Mouse (Mus musculus): ENCODE data around the gene B4galt5. TPM values are rescaled to one million over a fixed set of nuclear protein-coding genes. Genes with fewer than 3 reads are reported as not detected.

The B4galt5 gene
- polyA plus RNA-seq, 1 experiment from 2014 or later = 12.2 TPM

DNA sequence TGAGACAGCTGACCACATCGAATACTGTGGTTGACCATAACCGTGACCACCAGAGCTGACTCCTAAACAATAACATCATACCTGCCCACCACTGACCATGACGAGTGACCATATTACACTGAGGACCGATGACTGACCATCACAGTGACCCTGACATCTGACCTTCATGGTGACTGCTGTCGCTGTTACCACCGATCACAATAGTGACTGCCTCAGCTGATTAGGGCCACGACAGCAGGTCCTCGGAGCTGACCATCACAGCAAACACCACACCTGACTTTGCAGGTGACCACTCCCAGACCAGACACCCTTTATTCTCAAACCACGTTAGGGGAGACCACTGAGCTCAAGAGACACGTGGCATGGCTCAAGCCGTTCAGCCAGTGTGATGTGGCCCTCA is 57.3 kb downstream of the B4galt5 start:
- no peak overlapping the region for H3K4me3 ChIP-seq (ENCODE audit: low read length)
- no peak overlapping the region for H3K27ac ChIP-seq (ENCODE audit: low read depth, low read length)
- H3K9ac ChIP-seq (ENCODE audit: low read depth, low read length) = no peak overlapping the region
- no peaks in the 10 kb centered on the region for H3K36me3 ChIP-seq (ENCODE audit: control insufficient read depth, insufficient read depth, low read length)
- no peak for ATAC-seq (ENCODE audit: low FRiP score, low TSS enrichment)
- no peaks in the 10 kb centered on the region for H3K27me3 ChIP-seq (ENCODE audit: control insufficient read depth, insufficient read depth, low read length)
- WGBS = 84% methylated on average over 11 of the region's 11 CpGs
- no peak overlapping the region for H3K4me2 ChIP-seq (replicated peaks; ENCODE audit: low read depth, low read length)
- H3K4me1 ChIP-seq (ENCODE audit: control insufficient read depth, insufficient read depth, low read length) = peaks cover 7% of the 10 kb centered on the region; the same call in 1 of the 2 replicates
- H3K9me3 ChIP-seq (ENCODE audit: control insufficient read depth, low read length) = no peaks in the 10 kb centered on the region

DNA sequence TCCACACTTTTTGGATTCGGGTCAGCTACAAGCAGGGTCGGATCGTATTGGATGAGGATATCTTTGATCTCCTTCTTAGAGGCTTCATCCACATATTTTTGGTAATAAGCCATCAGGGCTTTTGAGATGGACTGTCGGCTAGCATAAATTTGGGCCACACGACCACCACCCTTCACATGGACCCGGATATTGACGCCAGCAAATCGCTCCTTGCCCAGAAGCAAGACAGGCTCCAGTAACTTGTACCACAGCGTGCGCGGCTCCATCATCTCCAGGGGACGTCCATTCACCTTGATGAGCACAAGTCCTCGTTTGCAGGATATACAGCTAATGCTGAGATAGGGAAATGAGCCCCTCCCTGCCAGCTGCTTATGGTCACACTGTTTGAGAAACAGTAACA is 67.5 kb downstream of the B4galt5 start:
- ATAC-seq (ENCODE audit: low FRiP score, low TSS enrichment) = no peak
- Histone ChIP-seq H3K9ac (ENCODE audit: low read depth, low read length) (no peak overlapping the region), H3K27ac (ENCODE audit: low read depth, low read length) (no peak overlapping the region), H3K4me3 (ENCODE audit: low read length) (no peak overlapping the region), H3K27me3 (ENCODE audit: control insufficient read depth, insufficient read depth, low read length) (no peaks in the 10 kb centered on the region), H3K36me3 (ENCODE audit: control insufficient read depth, insufficient read depth, low read length) (no peaks in the 10 kb centered on the region), H3K4me1 (ENCODE audit: control insufficient read depth, insufficient read depth, low read length) (no peaks in the 10 kb centered on the region), H3K9me3 (ENCODE audit: control insufficient read depth, low read length) (no peaks in the 10 kb centered on the region), H3K4me2 (replicated peaks; ENCODE audit: low read depth, low read length) (no peak overlapping the region)
- WGBS = 93% methylated on average over 13 of the region's 13 CpGs

DNA sequence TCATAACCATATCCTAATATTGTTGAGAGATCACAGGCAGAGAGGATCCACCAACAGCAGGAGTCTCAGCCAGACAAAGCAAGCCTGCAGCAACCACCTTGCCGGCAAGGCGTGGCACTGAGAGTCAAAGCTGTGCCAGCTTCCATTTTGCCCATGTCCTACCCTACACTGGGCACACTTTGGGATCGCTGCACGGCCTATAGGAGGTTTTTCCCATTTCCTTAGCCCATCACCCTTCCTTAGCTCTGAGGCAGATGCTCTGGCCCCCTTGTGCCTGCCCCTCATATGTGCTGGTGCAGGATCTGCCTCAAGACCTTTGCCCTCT is 68.0 kb downstream of the B4galt5 start:
- no peak; the same call in 1 of the 2 replicates for ATAC-seq (ENCODE audit: low FRiP score, low TSS enrichment)
- no peaks in the 10 kb centered on the region for H3K9me3 ChIP-seq (ENCODE audit: control insufficient read depth, low read length)
- 79% methylated on average over 4 of the region's 4 CpGs for WGBS

DNA sequence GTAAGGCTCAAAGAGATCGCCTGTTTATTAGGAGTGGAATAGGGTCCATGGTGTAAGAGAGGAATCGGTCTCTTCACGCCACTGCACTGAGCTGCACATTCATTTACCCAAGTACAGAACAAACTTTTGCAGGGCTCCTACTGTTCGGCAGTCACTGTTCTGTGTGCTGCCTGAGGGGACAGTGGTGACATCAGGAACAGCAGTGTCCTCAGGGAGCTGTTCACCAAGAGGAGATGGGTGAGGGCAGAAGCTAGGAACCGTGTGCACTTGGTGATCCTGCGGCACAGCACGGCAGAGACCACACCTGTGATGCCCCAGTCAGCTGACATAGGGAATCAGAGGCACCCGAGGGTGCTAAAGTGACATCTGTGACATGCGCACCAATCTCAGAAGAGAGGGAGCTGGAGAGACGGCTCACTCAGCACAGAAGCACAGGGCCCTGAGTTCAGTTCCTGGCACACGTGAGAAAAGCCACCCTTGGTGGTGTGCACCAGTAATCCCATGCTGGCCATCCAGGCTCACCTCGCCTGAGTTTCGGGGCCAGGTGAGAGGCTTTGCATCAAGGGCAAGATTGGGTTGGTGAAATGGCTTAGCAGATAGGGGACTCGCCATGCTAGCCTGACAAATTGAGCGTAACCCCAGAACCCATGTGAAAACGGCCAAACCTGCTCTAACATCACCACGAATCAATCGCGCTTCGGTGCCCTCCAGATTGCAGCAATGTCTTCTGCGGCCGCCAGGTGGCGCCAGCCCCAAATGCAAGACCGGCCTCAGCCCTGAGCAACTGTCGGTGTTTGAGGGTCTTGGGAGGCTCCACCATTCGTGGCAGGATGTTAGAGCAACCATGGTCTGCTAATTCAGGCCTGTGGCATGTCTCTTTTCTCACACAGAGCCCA is 68.6 kb downstream of the B4galt5 start:
- Histone ChIP-seq H3K36me3 (ENCODE audit: control insufficient read depth, insufficient read depth, low read length) (no peaks in the 10 kb centered on the region), H3K4me3 (ENCODE audit: low read length) (no peak overlapping the region), H3K9me3 (ENCODE audit: control insufficient read depth, low read length) (no peaks in the 10 kb centered on the region), H3K4me2 (replicated peaks; ENCODE audit: low read depth, low read length) (no peak overlapping the region), H3K27me3 (ENCODE audit: control insufficient read depth, insufficient read depth, low read length) (no peaks in the 10 kb centered on the region), H3K27ac (ENCODE audit: low read depth, low read length) (no peak overlapping the region), H3K4me1 (ENCODE audit: control insufficient read depth, insufficient read depth, low read length) (no peaks in the 10 kb centered on the region), H3K9ac (ENCODE audit: low read depth, low read length) (no peak overlapping the region)
- ATAC-seq (ENCODE audit: low FRiP score, low TSS enrichment) = peak; percentile 79
- WGBS = 46% methylated on average over 26 of the region's 26 CpGs

More for the DNA sequence above, 68.0 kb downstream of the B4galt5 start:
- no peaks in the 10 kb centered on the region for H3K36me3 ChIP-seq (ENCODE audit: control insufficient read depth, insufficient read depth, low read length)
- H3K4me1 ChIP-seq (ENCODE audit: control insufficient read depth, insufficient read depth, low read length) = no peaks in the 10 kb centered on the region
- no peak overlapping the region for H3K27ac ChIP-seq (ENCODE audit: low read depth, low read length)
- no peak overlapping the region for H3K4me2 ChIP-seq (replicated peaks; ENCODE audit: low read depth, low read length)
- no peaks in the 10 kb centered on the region for H3K27me3 ChIP-seq (ENCODE audit: control insufficient read depth, insufficient read depth, low read length)
- H3K4me3 ChIP-seq (ENCODE audit: low read length) = no peak overlapping the region
- no peak overlapping the region for H3K9ac ChIP-seq (ENCODE audit: low read depth, low read length)

DNA sequence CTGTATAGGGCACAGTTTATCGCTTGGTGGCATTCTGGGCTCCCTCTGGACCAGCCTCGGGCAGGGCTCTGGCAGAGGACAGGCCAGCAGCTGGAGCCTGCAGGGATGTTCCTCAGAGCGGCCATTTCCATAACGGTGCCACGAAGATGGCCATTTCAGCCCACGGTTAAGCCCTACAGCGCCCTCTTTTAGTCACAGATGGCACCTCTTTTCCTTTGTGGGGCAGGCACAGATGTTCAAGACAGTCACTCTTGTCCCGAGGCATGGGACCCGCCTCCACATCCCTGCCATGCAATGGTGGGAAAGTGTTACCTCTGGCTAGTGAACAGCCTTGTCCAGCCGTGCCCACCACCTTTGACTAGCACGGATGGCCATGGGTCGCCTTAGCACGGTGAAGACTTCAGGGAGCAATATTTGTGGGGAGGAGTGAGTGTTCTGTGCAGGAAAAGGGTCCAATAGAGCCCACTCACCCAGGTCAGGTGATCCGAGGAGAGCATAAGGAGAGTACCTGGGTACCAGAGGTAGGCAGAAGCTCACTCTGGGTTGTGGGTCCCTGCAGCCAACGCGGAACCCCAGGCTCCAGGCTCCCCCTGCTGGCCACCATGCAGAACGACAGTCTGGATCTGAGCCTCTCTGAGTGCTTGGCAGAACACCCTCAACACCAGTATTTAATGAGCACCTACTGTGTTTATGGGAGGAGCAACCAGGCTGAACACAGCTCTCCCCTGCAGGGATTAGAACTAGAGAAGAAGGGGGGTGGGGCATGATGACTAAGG is 70.0 kb downstream of the B4galt5 start:
- Histone ChIP-seq H3K4me1 (ENCODE audit: control insufficient read depth, insufficient read depth, low read length) (no peaks in the 10 kb centered on the region), H3K36me3 (ENCODE audit: control insufficient read depth, insufficient read depth, low read length) (no peaks in the 10 kb centered on the region), H3K27ac (ENCODE audit: low read depth, low read length) (no peak overlapping the region), H3K27me3 (ENCODE audit: control insufficient read depth, insufficient read depth, low read length) (no peaks in the 10 kb centered on the region), H3K4me3 (ENCODE audit: low read length) (no peak overlapping the region), H3K9ac (ENCODE audit: low read depth, low read length) (no peak overlapping the region), H3K4me2 (replicated peaks; ENCODE audit: low read depth, low read length) (no peak overlapping the region), H3K9me3 (ENCODE audit: control insufficient read depth, low read length) (no peaks in the 10 kb centered on the region)
- ATAC-seq (ENCODE audit: low FRiP score, low TSS enrichment) = peak; percentile 70
- WGBS = 58% methylated on average over 17 of the region's 17 CpGs

DNA sequence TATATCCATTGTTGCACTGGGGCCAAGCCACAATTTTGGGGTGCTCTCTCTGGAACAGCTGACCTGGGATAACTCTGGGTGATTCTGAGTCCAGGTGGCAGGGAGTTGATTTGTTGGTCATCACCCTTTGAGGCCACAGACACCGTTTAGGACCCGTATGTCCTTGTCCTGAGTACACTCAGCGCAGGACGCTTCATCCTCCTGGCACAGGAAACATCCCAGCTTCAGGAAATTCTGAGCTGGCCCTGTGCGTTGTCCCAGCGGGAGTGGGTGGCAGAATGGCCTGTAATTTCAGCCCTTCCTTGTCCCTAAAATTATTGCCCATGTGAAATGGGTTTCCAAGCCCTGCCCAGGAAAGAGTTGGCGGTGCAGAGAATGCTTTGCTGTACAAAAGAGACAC is 71.0 kb downstream of the B4galt5 start:
- H3K9me3 ChIP-seq (ENCODE audit: control insufficient read depth, low read length) = no peaks in the 10 kb centered on the region
- no peaks in the 10 kb centered on the region for H3K27me3 ChIP-seq (ENCODE audit: control insufficient read depth, insufficient read depth, low read length)
- H3K4me1 ChIP-seq (ENCODE audit: control insufficient read depth, insufficient read depth, low read length) = no peaks in the 10 kb centered on the region
- WGBS = 77% methylated on average over 7 of the region's 7 CpGs
- no peak overlapping the region for H3K27ac ChIP-seq (ENCODE audit: low read depth, low read length)
- H3K36me3 ChIP-seq (ENCODE audit: control insufficient read depth, insufficient read depth, low read length) = no peaks in the 10 kb centered on the region
- H3K4me2 ChIP-seq (replicated peaks; ENCODE audit: low read depth, low read length) = no peak overlapping the region
- no peak overlapping the region for H3K4me3 ChIP-seq (ENCODE audit: low read length)
- no peak overlapping the region for H3K9ac ChIP-seq (ENCODE audit: low read depth, low read length)
- no peak for ATAC-seq (ENCODE audit: low FRiP score, low TSS enrichment)

DNA sequence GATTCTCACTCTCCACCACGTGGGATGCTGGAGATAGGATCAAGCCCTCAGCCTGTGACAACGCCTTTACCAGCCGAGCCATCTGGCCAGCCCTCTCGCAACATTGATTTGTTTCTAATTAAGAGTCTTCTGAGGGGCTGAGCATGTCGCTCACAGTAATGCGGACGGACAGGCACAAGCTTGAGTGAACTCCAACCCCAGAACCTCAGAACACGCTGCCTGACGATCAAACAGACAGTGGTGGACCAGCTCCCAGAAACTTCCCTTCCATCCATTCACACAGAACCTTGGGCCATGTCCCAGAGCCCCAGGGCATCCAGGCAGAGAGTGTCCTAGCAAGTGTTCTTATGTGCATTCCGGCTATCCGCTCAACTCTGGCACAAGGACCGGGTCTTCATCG is 72.0 kb downstream of the B4galt5 start:
- WGBS = 74% methylated on average over 13 of the region's 13 CpGs
- no peaks in the 10 kb centered on the region for H3K4me1 ChIP-seq (ENCODE audit: control insufficient read depth, insufficient read depth, low read length)
- no peak for ATAC-seq (ENCODE audit: low FRiP score, low TSS enrichment)
- no peaks in the 10 kb centered on the region for H3K27me3 ChIP-seq (ENCODE audit: control insufficient read depth, insufficient read depth, low read length)
- no peaks in the 10 kb centered on the region for H3K36me3 ChIP-seq (ENCODE audit: control insufficient read depth, insufficient read depth, low read length)
- H3K27ac ChIP-seq (ENCODE audit: low read depth, low read length) = no peak overlapping the region
- no peak overlapping the region for H3K9ac ChIP-seq (ENCODE audit: low read depth, low read length)
- no peak overlapping the region for H3K4me3 ChIP-seq (ENCODE audit: low read length)
- no peak overlapping the region for H3K4me2 ChIP-seq (replicated peaks; ENCODE audit: low read depth, low read length)
- no peaks in the 10 kb centered on the region for H3K9me3 ChIP-seq (ENCODE audit: control insufficient read depth, low read length)

DNA sequence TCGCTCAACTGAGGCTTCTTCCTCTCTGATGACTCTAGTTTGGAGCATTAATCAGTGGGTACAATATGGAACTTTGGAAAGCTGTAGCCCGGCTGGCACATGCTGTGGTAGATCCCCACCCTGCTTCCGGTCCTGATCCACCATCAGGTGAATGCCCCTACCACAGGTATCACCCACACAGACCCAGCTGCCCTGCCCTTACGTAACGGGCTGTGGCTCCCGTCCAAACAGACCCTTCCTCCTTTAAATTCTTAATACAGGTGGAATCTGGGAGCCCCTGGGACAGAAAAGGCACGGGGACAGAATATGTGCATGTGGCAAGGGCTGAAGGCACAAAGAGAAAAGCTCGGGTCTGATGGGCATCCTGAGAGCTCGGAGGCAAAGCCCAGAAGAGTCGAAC is 73.1 kb downstream of the B4galt5 start:
- Histone ChIP-seq H3K4me1 (ENCODE audit: control insufficient read depth, insufficient read depth, low read length) (no peaks in the 10 kb centered on the region), H3K27ac (ENCODE audit: low read depth, low read length) (no peak overlapping the region), H3K36me3 (ENCODE audit: control insufficient read depth, insufficient read depth, low read length) (no peaks in the 10 kb centered on the region), H3K9ac (ENCODE audit: low read depth, low read length) (no peak overlapping the region), H3K9me3 (ENCODE audit: control insufficient read depth, low read length) (no peaks in the 10 kb centered on the region), H3K4me2 (replicated peaks; ENCODE audit: low read depth, low read length) (no peak overlapping the region), H3K4me3 (ENCODE audit: low read length) (no peak overlapping the region), H3K27me3 (ENCODE audit: control insufficient read depth, insufficient read depth, low read length) (no peaks in the 10 kb centered on the region)
- WGBS = 89% methylated on average over 10 of the region's 10 CpGs
- no peak for ATAC-seq (ENCODE audit: low FRiP score, low TSS enrichment)
